Mouse (Mus musculus): Measurements from ENCODE around the gene Acvrl1. TPM values are rescaled to one million over a fixed set of nuclear protein-coding genes. Genes with fewer than 3 reads are reported as not detected.

The Acvrl1 gene
- polyA plus RNA-seq, 1 experiment from 2014 or later: 13.5 TPM

DNA sequence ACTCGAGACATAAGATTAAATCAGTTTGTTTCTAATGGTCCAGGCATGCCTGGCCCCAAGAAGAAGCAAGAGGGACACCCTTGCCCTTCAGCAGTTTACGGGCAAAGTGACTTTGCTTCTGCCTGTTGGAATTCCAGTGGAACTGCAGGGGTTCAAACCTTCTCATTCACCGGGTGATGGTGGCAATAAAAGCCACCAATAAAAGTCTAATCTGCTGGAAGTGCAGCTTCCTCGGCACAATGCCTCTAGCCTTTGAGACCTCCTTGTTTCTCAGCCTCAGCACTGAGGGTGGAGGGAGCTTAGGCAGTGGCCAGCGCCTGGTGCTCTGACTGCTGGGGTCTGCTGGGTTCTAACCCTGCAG is 52.8 kb downstream of the Acvrl1 start:
- WGBS: 35% methylated on average over 5 of the region's 5 CpGs
- no peak overlapping the region for H3K9ac ChIP-seq (ENCODE audit: low read depth, low read length)
- no peak overlapping the region for H3K4me3 ChIP-seq (ENCODE audit: low read depth, low read length)
- peak overlapping the region; percentile 11; the same call in 1 of the 2 replicates for H3K27ac ChIP-seq (replicated peaks; ENCODE audit: low read depth, low read length)
- ATAC-seq (ENCODE audit: low read depth) (no peak), DNase-seq (ENCODE audit: low spot score) (no peak)
- peaks cover 37% of the 10 kb centered on the region for H3K4me1 ChIP-seq (ENCODE audit: control insufficient read depth, insufficient read depth, low read length)
- H3K9me3 ChIP-seq (ENCODE audit: control insufficient read depth, low read length): no peaks in the 10 kb centered on the region
- H3K4me2 ChIP-seq (ENCODE audit: low read depth, low read length): no peak overlapping the region
- 0 out of 2 replicates have a peak, but pooled peaks cover 8% of the 10 kb centered on the region for H3K36me3 ChIP-seq (ENCODE audit: control insufficient read depth, insufficient read depth, low read length)
- H3K27me3 ChIP-seq (replicated peaks; ENCODE audit: control insufficient read depth, insufficient read depth, low read length): no peaks in the 10 kb centered on the region

DNA sequence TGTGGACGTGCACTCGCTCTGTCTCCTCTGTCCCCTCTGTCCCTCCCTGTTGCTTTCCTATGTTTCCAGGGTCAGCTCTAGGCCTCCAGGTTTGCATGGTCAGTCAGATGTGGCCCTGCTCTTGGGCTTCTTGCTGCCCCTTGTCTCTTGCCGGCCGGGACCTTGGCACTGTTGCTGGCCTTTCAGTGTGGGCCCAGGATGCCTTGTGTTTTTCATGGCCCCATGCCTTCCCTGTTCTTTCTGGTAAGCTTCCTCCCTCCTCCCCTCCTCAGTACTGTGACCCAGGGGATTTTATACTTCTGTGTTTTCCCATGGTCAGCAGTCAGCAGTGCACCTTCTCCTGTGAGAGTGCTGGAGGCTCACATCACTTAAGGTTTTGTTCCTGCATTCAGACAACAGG is 53.2 kb downstream of the Acvrl1 start:
- DNase-seq (ENCODE audit: low spot score): no peak
- Histone ChIP-seq H3K9ac (ENCODE audit: low read depth, low read length) (no peak overlapping the region), H3K4me3 (ENCODE audit: low read depth, low read length) (no peak overlapping the region), H3K27me3 (replicated peaks; ENCODE audit: control insufficient read depth, insufficient read depth, low read length) (no peaks in the 10 kb centered on the region), H3K9me3 (ENCODE audit: control insufficient read depth, low read length) (no peaks in the 10 kb centered on the region), H3K4me1 (ENCODE audit: control insufficient read depth, insufficient read depth, low read length) (peaks cover 33% of the 10 kb centered on the region), H3K27ac (replicated peaks; ENCODE audit: low read depth, low read length) (peak overlapping the region; percentile 11; the same call in 1 of the 2 replicates), H3K36me3 (ENCODE audit: control insufficient read depth, insufficient read depth, low read length) (0 out of 2 replicates have a peak, but pooled peaks cover 10% of the 10 kb centered on the region), H3K4me2 (ENCODE audit: low read depth, low read length) (no peak overlapping the region)
- no peak for ATAC-seq (ENCODE audit: low read depth)
- WGBS: 37% methylated on average over 4 of the region's 4 CpGs

DNA sequence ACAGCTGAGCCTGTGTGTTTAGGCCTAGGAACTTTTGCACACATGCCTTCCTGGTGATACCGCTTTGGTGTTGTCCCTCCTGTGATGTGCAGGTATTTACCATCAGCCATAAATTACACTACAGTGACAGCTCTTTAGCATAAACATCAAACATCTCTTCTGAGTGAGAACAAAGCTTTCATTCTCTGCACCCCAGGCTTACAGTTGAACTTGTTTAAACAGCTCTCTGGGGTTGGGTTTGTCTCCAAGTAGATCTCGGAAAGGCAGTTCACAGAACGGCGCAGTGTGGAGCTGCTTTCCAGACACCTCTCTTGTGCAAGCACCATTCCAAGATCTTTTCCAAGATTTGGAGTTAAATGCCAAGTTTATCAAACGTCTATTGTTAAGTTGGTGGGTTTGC is 54.4 kb downstream of the Acvrl1 start:
- Histone ChIP-seq H3K9ac (ENCODE audit: low read depth, low read length) (no peak overlapping the region), H3K4me1 (ENCODE audit: control insufficient read depth, insufficient read depth, low read length) (peaks cover 24% of the 10 kb centered on the region), H3K4me3 (ENCODE audit: low read depth, low read length) (no peak overlapping the region), H3K27ac (replicated peaks; ENCODE audit: low read depth, low read length) (peak overlapping the region; percentile 67; the same call in 1 of the 2 replicates), H3K27me3 (replicated peaks; ENCODE audit: control insufficient read depth, insufficient read depth, low read length) (no peaks in the 10 kb centered on the region), H3K9me3 (ENCODE audit: control insufficient read depth, low read length) (no peaks in the 10 kb centered on the region), H3K4me2 (ENCODE audit: low read depth, low read length) (no peak overlapping the region), H3K36me3 (ENCODE audit: control insufficient read depth, insufficient read depth, low read length) (0 out of 2 replicates have a peak, but pooled peaks cover 10% of the 10 kb centered on the region)
- ATAC-seq (ENCODE audit: low read depth) (peak; percentile 45; the same call in 1 of the 2 replicates), DNase-seq (ENCODE audit: low spot score) (peak; percentile 82)
- 34% methylated on average over 5 of the region's 5 CpGs for WGBS

DNA sequence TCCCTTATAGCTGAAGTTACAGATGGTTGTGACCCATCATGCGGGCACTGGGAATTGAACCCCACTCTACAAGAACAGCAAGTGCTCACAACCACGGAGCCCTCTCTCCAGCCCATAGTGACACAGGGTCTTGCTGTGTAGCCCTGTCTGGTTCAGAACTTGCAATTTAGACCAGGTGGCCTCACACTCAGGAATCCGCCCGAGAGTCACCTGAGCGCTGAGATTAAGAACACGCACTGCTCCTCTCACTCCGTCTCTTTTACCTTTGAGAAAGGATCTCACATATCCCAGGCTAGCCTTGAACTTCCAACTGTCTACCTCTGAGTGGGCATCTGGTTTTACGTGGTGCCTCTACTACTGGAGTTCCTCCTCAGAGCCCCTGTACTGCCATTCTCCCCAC is 56.0 kb downstream of the Acvrl1 start:
- Histone ChIP-seq H3K36me3 (ENCODE audit: control insufficient read depth, insufficient read depth, low read length) (0 out of 2 replicates have a peak, but pooled peaks cover 10% of the 10 kb centered on the region), H3K9ac (ENCODE audit: low read depth, low read length) (no peak overlapping the region), H3K27me3 (replicated peaks; ENCODE audit: control insufficient read depth, insufficient read depth, low read length) (no peaks in the 10 kb centered on the region), H3K27ac (replicated peaks; ENCODE audit: low read depth, low read length) (no peak overlapping the region), H3K4me2 (ENCODE audit: low read depth, low read length) (no peak overlapping the region), H3K4me3 (ENCODE audit: low read depth, low read length) (no peak overlapping the region), H3K4me1 (ENCODE audit: control insufficient read depth, insufficient read depth, low read length) (peaks cover 21% of the 10 kb centered on the region), H3K9me3 (ENCODE audit: control insufficient read depth, low read length) (no peaks in the 10 kb centered on the region)
- WGBS: 94% methylated on average over 8 of the region's 8 CpGs
- DNase-seq (ENCODE audit: low spot score): no peak
- no peak for ATAC-seq (ENCODE audit: low read depth)

DNA sequence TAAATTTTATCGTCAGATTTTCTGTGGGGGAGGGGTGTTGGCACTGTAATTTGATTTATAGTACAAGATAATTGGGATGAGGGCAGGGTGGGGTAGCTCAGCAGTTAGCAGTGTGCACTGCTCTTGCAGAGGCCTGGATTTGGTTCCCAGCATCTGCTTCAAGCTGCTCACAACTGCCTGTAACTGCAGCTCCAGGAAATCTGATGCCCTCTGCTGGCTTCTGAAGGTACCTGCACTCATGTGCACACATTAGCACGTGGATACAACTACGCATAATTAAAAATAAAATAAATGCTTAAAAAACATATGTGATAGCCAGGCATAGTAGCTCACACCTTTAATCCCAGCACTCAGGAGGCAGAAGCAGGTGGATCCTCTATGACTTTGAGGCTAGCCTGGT is 57.2 kb downstream of the Acvrl1 start:
- WGBS: 96% methylated on average over 3 of the region's 3 CpGs

DNA sequence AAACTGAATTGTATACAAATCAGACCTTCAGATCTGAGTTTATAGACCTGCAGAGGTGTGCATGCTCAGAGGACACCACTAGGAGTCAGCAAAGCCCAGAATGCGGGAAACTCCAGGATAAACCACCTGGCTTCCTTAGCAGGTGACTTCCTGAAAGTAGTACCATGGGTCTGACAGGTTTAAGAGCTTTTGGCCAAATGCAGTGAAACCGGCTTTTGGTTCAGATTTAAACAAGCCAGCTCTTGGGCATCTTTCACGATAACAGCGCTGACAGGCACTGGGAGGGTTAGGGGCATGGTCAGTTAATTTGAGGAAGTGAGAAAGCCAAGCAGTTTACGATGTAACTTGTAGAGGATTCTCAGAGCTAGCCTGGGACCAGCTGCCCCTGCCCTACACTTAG is 59.6 kb downstream of the Acvrl1 start:
- DNase-seq (ENCODE audit: low spot score) (no peak), ATAC-seq (ENCODE audit: low read depth) (no peak)
- H3K27ac ChIP-seq (replicated peaks; ENCODE audit: low read depth, low read length): no peak overlapping the region
- no peaks in the 10 kb centered on the region for H3K27me3 ChIP-seq (replicated peaks; ENCODE audit: control insufficient read depth, insufficient read depth, low read length)
- no peaks in the 10 kb centered on the region for H3K9me3 ChIP-seq (ENCODE audit: control insufficient read depth, low read length)
- 80% methylated on average over 5 of the region's 5 CpGs for WGBS
- peaks cover 17% of the 10 kb centered on the region for H3K4me1 ChIP-seq (ENCODE audit: control insufficient read depth, insufficient read depth, low read length)
- no peak overlapping the region for H3K4me2 ChIP-seq (ENCODE audit: low read depth, low read length)
- no peak overlapping the region for H3K9ac ChIP-seq (ENCODE audit: low read depth, low read length)
- no peak overlapping the region for H3K4me3 ChIP-seq (ENCODE audit: low read depth, low read length)
- 0 out of 2 replicates have a peak, but pooled peaks cover 10% of the 10 kb centered on the region for H3K36me3 ChIP-seq (ENCODE audit: control insufficient read depth, insufficient read depth, low read length)

More for the DNA sequence above, 57.2 kb downstream of the Acvrl1 start:
- no peaks in the 10 kb centered on the region for H3K27me3 ChIP-seq (replicated peaks; ENCODE audit: control insufficient read depth, insufficient read depth, low read length)
- no peak overlapping the region for H3K9ac ChIP-seq (ENCODE audit: low read depth, low read length)
- H3K9me3 ChIP-seq (ENCODE audit: control insufficient read depth, low read length): no peaks in the 10 kb centered on the region
- no peak overlapping the region for H3K27ac ChIP-seq (replicated peaks; ENCODE audit: low read depth, low read length)
- 0 out of 2 replicates have a peak, but pooled peaks cover 10% of the 10 kb centered on the region for H3K36me3 ChIP-seq (ENCODE audit: control insufficient read depth, insufficient read depth, low read length)
- H3K4me3 ChIP-seq (ENCODE audit: low read depth, low read length): no peak overlapping the region
- no peak for DNase-seq (ENCODE audit: low spot score)
- H3K4me1 ChIP-seq (ENCODE audit: control insufficient read depth, insufficient read depth, low read length): peaks cover 15% of the 10 kb centered on the region
- no peak overlapping the region for H3K4me2 ChIP-seq (ENCODE audit: low read depth, low read length)
- ATAC-seq (ENCODE audit: low read depth): no peak

DNA sequence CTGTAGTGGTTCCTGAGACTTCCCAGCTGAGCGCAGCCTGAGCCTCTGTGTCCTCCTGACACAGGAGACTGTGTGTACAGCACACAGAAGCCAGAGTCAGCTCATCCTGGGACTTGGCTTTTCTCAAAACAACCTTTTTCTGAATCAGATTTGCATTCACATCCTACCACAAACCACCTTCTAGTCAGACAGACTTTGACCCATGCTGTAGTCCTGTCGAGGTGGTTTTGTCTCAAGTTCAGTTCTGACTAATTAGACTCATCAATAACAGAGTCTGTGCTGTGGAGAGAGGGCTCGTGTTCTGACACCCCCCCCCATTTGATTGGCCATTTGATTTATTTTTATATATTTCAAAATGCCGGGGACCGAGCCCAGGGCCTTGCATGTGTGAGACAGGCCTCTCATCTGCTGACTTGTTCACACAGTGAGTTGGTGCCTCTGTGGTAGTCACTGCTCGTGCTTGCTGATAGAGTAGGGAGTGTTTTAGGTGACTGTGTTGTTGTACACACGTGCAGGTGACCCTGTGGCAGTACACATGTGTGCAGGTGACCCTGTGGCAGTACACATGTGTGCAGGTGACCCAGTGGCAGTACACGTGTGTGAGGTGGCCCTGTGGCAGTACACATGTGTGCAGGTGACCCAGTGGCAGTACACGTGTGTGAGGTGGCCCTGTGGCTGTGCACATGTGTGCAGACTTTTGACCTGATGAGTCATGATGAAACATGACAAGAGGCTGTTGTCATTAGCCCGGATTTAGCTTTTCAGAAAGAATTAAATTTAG is 61.8 kb downstream of the Acvrl1 start:
- H3K9ac ChIP-seq (ENCODE audit: low read depth, low read length): no peak overlapping the region
- WGBS: 74% methylated on average over 10 of the region's 10 CpGs
- DNase-seq (ENCODE audit: low spot score) (no peak), ATAC-seq (ENCODE audit: low read depth) (no peak)
- no peak overlapping the region for H3K27ac ChIP-seq (replicated peaks; ENCODE audit: low read depth, low read length)
- peaks cover 12% of the 10 kb centered on the region for H3K4me1 ChIP-seq (ENCODE audit: control insufficient read depth, insufficient read depth, low read length)
- no peaks in the 10 kb centered on the region for H3K27me3 ChIP-seq (replicated peaks; ENCODE audit: control insufficient read depth, insufficient read depth, low read length)
- H3K9me3 ChIP-seq (ENCODE audit: control insufficient read depth, low read length): no peaks in the 10 kb centered on the region
- peaks cover 24% of the 10 kb centered on the region for H3K36me3 ChIP-seq (ENCODE audit: control insufficient read depth, insufficient read depth, low read length)
- no peak overlapping the region for H3K4me2 ChIP-seq (ENCODE audit: low read depth, low read length)
- H3K4me3 ChIP-seq (ENCODE audit: low read depth, low read length): no peak overlapping the region

DNA sequence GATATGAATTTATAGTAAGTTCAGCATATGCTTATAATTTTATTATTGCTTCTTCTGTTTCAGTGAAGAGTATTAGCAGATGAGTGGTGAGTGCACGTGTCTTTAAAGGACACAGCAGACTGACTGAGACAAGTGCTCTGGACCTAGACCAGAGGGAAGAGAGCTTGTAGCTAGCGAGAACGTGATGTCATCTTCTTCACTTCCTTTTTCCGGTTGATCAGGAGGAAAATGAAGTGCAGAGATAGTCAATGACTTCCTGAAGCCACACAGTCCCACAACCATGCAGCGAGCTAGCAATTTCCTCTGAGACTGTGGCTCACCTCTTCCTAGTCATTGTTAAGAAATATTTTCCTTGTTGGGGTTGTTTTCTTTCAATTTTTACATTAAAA is 62.4 kb downstream of the Acvrl1 start:
- Histone ChIP-seq H3K9me3 (ENCODE audit: control insufficient read depth, low read length) (no peaks in the 10 kb centered on the region), H3K36me3 (ENCODE audit: control insufficient read depth, insufficient read depth, low read length) (peaks cover 24% of the 10 kb centered on the region), H3K27ac (replicated peaks; ENCODE audit: low read depth, low read length) (no peak overlapping the region), H3K9ac (ENCODE audit: low read depth, low read length) (no peak overlapping the region), H3K4me2 (ENCODE audit: low read depth, low read length) (no peak overlapping the region), H3K4me1 (ENCODE audit: control insufficient read depth, insufficient read depth, low read length) (peaks cover 12% of the 10 kb centered on the region), H3K27me3 (replicated peaks; ENCODE audit: control insufficient read depth, insufficient read depth, low read length) (no peaks in the 10 kb centered on the region), H3K4me3 (ENCODE audit: low read depth, low read length) (no peak overlapping the region)
- 59% methylated on average over 5 of the region's 5 CpGs for WGBS
- ATAC-seq (ENCODE audit: low read depth): no peak
- DNase-seq (ENCODE audit: low spot score): no peak
